Mouse (Mus musculus) liver, adult 2 months (tissue): ENCODE measurements around the gene Optc.

Experiments used
- CTCF ChIP-seq: fragments of 200-500 bp; IDR thresholded peaks from 2 replicates; pipeline ENCODE4 v1.5.1; 2011; ENCODE audit warnings: low read depth, low read length, control low read depth
- POLR2A ChIP-seq: fragments of 200-500 bp; IDR thresholded peaks from 2 replicates; pipeline ENCODE4 v1.6.1; 2011; ENCODE audit warnings: low read length, control low read depth; ENCODE audit not compliant: insufficient read depth; ENCODE audit errors: extremely low read depth

DNA sequence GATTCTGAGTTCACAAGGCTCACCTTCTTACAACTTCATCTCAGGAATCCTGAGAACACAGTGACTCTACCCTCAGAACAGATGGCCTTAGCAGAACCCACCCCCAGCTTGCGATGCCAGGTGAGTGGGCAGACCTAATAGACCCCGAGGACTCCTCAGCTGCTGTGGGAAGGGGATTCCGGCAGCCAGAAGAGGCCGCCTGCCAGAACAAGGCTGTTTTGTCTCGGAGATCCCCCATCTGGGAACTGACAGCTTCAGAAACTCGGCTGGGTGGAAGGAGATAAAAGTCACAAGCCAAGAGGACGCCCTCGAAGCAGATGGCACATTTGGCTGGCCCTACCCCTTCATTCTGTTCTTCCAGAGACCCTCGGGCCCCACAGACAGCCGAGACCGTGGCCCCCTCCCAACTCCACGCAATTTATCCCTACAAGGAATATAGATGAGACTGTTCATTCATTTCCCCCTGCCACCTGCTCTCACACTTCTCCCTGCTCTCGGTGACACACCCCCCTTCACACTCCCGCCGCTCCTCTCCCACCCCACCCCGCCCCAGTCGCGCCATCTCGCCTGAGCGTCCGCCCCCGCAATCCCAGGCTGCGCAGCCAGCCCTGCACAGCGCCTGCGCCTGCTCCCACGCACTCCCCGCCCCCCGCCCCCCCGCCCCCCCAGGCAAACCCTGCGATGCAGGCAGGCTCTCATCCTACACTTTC, at the start of gene Optc:
- no peak for TF ChIP-seq POLR2A
- TF ChIP-seq CTCF = no peak
